Mouse (Mus musculus): ENCODE measurements around the gene Nop56.

- TF ChIP-seq CTCF (conservative IDR thresholded peaks at IDR 0.05 in 1 of 2, IDR thresholded peaks at IDR 0.05 in 1 of 2; ENCODE audit: low read depth in 2 of 2, low read length in 2 of 2) (no peak), NELFE (IDR thresholded peaks at IDR 0.05; ENCODE audit: low read depth, low read length) (no peak), EP300 (IDR thresholded peaks at IDR 0.05; ENCODE audit: low read length) (no peak), ELF1 (IDR thresholded peaks at IDR 0.05; ENCODE audit: low read depth, low read length) (no peak), GABPA (IDR thresholded peaks at IDR 0.05; ENCODE audit: insufficient replicate concordance, low read depth, low read length) (no peak), SMC3 (IDR thresholded peaks at IDR 0.05; ENCODE audit: low read depth, low read length) (no peak), RCOR1 (conservative IDR thresholded peaks at IDR 0.05; ENCODE audit: low read depth, low read length) (no peak), TBP (conservative IDR thresholded peaks at IDR 0.05; ENCODE audit: low read depth, low read length) (no peak), MAFK (IDR thresholded peaks at IDR 0.05; ENCODE audit: insufficient replicate concordance, low read length) (no peak)
Observed at GRCm38 (mm10) chr2:130268074-130268473, 6.2 kb upstream of the Nop56 start.
